Mouse (Mus musculus) kidney, adult 9 months (tissue): ENCODE measurements around the gene Slco2b1.
"Not testable (repeated sequence)": the region's sequence is repeated elsewhere in the genome, so short reads cannot be mapped to it uniquely, and the experiment has no call there.

Experiments
- DNase-seq: peaks from one replicate; pipeline ENCODE4 v3.0.0; 2022

Gene Slco2b1

GRCm38 (mm10) chr7:99711166-99711565 lies at the start of gene Slco2b1:
Gene Slco2b1 (minus strand): TSS chr7:99711340.
- peak; percentile 36 for DNase-seq

- no peak for DNase-seq
Observed at GRCm38 (mm10) chr7:99739276-99739675, 28.1 kb upstream of the Slco2b1 start.

DNA sequence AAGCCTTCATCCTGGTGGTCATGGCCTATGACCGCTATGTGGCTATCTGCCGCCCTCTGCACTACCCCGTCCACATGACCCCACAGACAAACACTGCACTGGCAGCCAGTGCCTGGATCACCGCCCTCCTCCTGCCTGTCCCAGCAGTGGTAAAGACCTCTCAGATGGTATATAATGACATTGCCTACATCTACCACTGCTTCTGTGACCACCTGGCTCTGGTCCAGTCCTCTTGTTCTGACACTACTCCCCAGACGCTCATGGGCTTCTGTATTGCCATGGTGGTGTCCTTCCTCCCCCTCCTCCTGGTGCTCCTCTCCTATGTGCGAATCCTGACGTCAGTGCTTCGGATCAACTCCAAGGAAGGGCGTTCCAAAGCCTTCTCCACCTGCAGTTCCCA lies 24.4 kb upstream of the Slco2b1 start:
- not testable (repeated sequence) for DNase-seq

- DNase-seq: no peak
Observed at GRCm38 (mm10) chr7:99734612-99735011, 23.5 kb upstream of the Slco2b1 start.

- DNase-seq: no peak
Observed at GRCm38 (mm10) chr7:99729973-99730372, 18.8 kb upstream of the Slco2b1 start, which contains the start of gene Olfr520. Gene Olfr520 (plus strand): TSS chr7:99730273.

DNA sequence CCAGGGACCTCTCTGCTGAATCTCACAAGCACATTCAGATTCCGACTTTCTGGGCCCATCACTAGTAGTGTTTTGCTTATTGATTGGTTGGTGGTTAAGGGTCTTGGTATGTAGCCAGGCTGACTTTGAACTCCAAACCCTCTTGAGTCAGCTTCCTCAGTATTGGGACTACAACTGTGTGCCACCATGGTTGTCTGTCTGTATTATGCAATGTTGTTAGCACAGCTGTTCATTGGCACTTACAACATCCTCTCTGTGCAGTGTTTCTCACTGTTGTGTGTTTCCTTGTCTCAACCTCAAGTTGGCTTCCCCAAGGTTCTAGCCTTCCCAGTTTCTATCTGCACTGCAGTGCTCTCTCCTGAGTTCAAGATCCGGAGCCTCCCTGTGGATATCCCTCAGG lies 5.4 kb upstream of the Slco2b1 start:
- DNase-seq: no peak

DNA sequence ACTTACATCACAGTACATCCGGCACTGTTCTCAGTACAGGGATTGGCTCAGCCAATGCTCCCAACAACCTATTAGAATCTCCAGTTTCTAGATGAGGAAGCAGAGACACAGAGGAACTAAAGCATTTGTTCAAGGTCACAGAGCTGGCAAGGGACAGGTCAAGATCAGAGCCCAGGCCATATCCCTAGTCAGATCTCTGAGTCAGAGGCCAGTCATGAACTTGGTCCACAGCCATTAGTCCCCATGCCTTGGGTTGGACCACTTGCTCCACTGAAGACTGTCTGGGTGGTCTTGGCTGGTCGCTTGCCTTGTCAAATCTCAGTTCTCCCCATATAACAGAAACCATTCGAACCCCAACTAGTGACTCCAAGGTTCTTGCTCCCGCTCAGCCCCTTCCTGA lies 1.3 kb upstream of the Slco2b1 start:
- DNase-seq: no peak

DNA sequence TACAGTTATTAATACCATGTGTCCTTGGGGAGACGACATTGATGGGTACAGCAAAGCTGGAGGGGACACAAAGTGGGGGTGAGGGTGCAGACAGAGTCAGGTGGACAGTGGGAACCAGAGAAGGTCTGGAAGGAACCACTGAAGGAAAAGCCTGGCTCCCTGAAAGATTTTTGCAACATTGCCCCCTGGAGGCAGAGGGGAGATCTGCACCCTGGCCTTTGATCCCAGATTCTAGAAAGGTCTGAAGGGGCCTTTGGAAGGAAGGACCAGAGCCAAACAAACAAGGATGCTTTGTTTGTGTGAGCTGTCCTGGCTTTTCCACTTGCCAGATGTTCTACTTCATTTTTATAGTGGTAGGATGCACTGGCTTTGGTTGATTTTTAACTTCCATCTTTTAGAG lies 664 bp downstream of the Slco2b1 start:
- DNase-seq: peak; percentile 74

DNA sequence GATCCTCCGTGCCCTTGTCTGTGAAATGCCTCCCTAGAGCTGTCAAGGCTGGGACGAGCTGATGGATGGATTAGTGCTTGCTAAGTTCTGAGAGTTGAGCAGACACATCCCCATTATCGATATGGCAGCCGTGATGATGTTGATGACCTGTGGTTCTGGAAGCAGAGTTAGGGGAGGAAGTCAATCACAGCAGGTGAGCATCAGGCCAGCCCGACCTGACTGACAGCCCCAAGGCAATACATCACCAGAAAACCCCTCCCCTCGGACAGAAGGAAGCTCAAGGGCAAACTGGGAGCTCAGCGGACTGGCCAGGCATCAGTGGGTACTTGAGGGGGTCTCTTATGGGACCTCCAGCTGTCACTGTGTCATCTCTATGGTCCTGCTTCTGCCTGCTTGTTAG lies 1.1 kb downstream of the Slco2b1 start:
- no peak for DNase-seq

- no peak for DNase-seq
Observed at GRCm38 (mm10) chr7:99708750-99709149, 2.4 kb downstream of the Slco2b1 start.

DNA sequence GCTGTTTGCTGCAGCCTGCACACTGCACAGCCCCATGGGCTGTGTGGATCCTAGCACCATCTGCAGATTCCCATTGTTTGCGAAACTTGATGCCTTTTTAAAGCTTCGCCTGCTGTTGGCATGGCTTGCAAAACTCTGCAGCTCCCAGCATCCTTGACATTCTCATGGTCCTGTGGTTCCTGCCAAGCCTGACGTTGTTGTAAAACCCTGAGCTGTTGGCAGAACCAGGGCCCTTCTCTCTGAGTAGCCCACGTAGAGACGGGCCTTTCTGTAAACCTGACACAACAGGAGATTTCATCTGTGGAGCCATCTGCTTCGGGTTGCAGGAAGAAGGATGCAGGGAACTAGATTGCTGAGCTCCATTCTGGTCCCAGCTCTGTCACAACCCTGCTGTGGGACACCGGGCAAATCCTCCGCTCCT lies 2.8 kb downstream of the Slco2b1 start:
- no peak for DNase-seq

GRCm38 (mm10) chr7:99707671-99708070 lies 3.5 kb downstream of the Slco2b1 start:
- no peak for DNase-seq

DNA sequence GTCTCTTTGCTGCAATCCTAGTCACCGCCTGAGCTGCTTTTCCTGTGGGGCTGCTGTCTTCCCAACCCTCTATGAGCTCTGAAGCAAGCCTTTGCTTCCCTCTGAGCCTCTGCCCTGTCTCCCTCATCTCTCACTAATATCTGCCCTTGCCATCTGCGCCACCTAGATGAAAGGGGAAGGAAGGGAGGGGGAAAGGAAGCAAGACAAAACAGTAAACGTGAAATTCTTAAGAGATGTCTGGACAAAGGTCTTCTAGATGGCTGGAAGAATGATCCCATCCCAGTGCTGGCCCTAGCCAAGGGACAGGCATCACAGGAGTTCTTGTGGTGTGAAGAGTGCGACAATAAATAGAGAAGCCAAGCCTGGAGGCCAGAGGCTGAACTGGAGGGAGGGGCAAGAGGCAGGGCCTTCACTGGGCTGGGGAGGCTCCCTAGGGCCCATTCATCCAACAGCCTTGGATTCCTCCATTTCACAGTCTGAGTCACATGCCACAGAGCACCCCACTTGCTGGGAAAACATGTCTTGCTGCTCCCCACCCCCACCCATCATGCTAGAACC lies 4.0 kb downstream of the Slco2b1 start:
- DNase-seq: peak; percentile 42

DNA sequence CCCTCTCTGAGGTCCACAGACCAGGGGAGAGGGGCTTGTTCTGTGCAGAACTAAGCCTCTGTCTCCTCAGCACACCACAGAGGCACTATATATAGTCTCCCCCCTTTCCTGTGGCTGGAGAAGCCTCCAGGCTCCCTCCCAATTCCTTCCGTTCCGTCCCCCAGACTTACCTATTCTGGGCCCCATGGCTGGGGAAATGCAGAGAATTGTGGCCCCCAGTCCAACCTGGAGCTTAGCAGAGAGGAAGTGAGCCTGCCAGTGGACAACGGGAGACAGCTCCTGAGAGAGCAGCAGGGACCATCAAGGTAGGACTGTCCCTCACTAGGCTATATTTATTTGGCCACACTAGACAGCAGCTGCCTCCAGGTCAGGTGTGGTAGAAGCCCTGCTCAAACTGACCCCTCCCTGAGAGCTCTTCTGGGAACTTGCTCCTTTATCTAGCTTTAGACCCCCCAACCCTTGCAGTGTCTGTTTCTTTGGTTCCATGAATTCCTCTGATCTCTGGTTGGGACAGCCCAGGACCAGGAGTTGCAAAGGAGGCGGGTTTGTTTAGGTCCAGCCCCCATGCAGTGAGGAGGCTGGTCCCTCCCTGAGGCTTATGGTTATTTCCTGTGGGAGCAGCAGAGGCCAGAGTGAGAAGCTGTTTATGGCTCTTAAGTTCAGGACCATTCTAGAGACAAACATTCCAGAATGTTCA lies 4.7 kb downstream of the Slco2b1 start:
- peak; percentile 52 for DNase-seq

DNA sequence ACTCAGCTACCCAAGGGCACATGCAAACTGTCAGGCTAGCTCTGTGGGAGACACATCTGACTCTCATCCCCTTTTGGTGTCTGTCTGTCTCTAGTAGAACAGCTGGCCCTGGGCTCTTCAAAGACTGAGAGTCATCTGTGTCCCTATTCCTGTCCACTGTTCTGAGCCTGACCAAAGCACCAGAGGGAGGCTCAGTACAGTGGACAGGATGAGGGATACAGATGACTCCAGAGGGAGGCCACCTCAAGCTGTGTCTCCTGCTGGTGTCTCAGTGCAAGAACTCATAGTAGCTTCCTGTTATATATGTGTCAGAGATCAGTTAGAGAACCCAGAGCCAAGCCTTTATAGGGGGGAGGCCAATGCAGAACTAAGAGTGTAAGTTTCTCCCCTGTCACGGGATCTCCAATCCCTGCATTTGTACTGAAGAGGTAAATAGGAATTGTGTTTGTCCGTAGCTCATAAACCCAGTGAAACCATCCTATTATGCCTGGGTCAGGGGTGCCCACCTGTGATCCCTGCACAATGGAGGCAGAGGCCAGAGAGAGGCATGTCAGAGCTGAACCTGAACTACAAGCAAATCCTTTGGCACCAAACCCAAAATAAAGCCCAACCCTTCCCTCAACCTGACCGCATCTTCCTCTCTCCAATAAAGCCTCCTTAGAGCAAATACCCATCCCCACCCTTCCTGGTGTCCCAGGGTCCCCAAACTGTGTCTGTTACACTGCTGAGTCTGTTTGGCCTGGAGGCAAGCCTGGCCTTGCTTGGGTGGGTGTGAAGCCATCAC lies 6.2 kb downstream of the Slco2b1 start:
- no peak for DNase-seq

DNA sequence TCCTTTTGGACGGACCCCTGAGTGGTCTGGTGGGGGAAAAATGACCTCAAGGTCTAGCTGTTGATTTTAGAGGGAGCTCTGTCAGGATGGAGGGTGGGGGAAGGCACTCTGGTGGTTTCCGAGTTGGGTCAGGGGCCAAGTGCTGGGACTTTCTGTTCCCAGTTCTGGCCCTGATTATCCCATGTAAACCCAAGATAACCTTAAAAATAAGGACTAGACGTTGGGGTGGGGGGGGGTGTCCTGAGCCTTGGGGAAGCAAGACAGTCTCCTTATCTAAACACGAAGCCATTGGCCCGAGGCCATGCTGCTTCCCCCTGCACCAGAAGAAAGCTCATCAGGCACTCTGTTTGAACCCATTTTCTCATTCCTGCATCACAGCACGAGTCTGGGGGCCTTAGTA lies 8.9 kb downstream of the Slco2b1 start:
- peak; percentile 38 for DNase-seq

- DNase-seq: no peak
Observed at GRCm38 (mm10) chr7:99700641-99701040, 10.5 kb downstream of the Slco2b1 start.

DNA sequence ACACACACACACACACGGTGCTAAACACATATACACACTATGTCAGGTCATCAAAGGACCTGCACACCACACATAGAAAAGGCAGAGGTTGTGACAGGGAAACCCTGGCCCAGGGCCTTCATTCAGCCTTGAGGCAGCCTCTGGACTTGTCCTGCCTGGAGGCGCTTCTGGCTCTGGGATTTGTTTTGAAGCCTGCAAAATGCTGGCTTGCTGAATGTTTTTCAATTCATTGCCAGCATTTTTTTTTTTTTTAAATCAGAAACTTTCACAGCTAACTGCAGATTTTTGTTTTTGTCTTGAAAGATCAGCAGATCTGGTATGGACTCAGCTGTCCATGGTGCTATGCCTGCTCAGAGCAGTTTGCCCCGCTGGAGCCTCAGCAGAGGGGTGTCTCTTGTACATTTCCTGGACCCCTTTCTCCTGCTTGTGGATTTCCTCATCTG lies 11.4 kb downstream of the Slco2b1 start:
- peak; percentile 37 for DNase-seq

GRCm38 (mm10) chr7:99699106-99699505 lies 12.0 kb downstream of the Slco2b1 start:
- no peak for DNase-seq

- no peak for DNase-seq
Observed at GRCm38 (mm10) chr7:99698576-99698975, 12.6 kb downstream of the Slco2b1 start.

DNA sequence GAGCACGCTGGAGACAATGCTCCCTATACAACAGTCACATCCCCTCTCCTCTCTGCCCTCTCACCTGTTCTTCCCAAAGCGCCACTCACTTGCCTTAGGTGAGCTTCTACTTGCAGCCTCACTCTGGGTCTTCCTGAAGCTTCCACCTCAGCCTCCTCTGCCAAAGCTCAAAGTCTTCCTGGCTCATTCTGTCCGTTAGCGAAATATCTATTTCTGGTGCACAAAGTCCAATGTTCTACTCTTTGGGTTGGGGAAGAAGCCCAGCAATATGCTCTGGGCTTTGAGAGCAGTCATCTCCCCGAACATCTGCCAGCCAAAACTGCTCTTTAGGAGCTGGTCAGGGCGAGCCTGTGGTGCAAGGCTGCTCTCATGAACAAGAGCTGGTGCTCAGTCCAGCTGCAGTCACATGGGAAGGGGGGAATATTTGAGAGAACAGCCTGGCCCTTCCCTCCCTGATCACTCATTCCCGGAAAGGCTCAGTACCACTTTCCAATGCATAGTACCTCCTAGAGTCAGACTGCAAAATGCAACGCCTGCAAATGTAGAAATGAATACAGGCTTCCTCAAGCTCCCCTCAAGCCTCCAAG lies 15.6 kb downstream of the Slco2b1 start:
- peak; percentile 81 for DNase-seq

GRCm38 (mm10) chr7:99694424-99694823 lies 16.7 kb downstream of the Slco2b1 start:
- DNase-seq: not testable (repeated sequence)

DNA sequence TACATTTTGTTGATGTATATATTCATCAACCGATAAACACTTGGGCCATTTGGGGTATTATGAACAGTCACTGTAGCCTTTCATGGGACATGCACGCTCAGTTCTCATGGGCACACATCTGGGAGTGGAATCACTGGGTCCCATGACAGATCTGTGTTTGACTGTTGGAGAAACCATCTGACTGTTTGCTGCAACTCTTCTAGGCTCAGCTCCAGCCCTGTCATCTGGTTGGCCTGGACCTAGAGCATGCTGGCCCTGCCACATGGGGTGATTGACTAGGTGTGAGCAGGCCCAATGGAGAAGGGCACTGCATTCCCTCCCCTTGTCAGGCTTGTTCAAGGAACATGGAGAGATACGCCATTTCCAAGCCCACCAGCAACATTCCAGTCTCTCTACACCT lies 17.2 kb downstream of the Slco2b1 start:
- no peak for DNase-seq

- no peak for DNase-seq
Observed at GRCm38 (mm10) chr7:99693387-99693786, 17.8 kb downstream of the Slco2b1 start.
